Comparison of ENCODE assay signal across 1 mouse cellular context in the genomic region with DNA sequence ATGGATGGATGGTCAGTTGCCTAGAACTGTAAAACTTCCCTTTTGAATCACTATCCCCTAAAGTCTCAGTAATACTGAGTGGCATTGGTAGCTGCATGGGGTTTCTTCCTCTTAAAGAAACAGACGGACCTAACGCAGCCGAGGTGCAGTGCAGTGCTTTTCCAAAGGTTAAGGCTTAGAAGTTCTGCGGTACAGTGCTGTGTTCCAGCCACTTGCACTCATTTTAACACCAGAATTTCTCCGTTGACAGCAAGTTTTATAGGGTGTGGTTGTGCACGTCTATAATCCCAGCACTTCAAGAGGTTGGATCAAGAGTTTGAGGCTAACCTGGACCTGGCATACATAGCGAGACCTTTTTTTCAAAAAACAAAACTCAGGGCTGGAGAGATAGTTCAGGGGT.
TF ChIP-seq lines count a peak whose summit lies in the region.

No protein-coding gene starts in this region.

TF ChIP-seq in CH12.LX, 34 proteins besides CTCF, POLR2A, EP300 and RAD21 (continued from another document):
- TF ChIP-seq JUN (IDR thresholded peaks at IDR 0.05; ENCODE audit: insufficient read depth, low read depth, low read length) (no peak), NELFE (IDR thresholded peaks at IDR 0.05; ENCODE audit: low read depth, low read length) (no peak)
